Mouse (Mus musculus): ENCODE results near the gene Plce1. TPM values are rescaled to one million over a fixed set of nuclear protein-coding genes. Genes with fewer than 3 reads are reported as not detected.

Gene Plce1
- polyA plus RNA-seq, 1 experiment from 2014 or later: 3.4 TPM

DNA sequence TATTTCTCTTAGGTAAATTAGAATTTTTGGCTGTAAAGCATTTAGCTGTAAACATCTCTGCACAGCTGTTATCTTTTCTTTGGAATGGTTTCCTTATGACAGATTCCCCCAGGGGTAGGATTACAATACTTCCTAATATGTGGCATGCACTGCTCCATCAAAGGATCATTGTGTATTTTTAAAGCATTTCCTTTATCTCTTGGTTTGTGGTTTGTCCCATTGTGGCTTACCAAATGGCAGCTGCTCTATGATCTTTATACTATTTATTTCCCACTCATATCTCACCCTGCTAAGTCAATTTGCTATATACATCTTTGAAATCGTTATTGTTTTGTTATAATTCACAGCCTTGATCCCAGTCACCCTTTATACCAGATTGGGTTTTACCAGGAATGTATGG, 352.3 kb downstream of the Plce1 start:
- H3K27ac ChIP-seq (replicated peaks; ENCODE audit: low read depth, low read length): no peak overlapping the region
- DNase-seq (ENCODE audit: low spot score) (peak; percentile 19), ATAC-seq (replicated peaks; ENCODE audit: insufficient number of reproducible peaks, low FRiP score, low TSS enrichment, low read depth) (no peak)
- no peaks in the 10 kb centered on the region for H3K36me3 ChIP-seq (replicated peaks; ENCODE audit: control insufficient read depth, insufficient read depth, low read depth, low read length)
- no peak overlapping the region for H3K4me2 ChIP-seq (ENCODE audit: low read depth, low read length)
- no peak overlapping the region for H3K4me3 ChIP-seq (ENCODE audit: low read depth, low read length)
- H3K9me3 ChIP-seq (replicated peaks; ENCODE audit: control insufficient read depth, low read length): no peaks in the 10 kb centered on the region
- H3K4me1 ChIP-seq (ENCODE audit: control insufficient read depth, insufficient read depth, low read length): no peaks in the 10 kb centered on the region
- H3K9ac ChIP-seq (replicated peaks; ENCODE audit: low read length): no peak overlapping the region
- H3K27me3 ChIP-seq (ENCODE audit: control insufficient read depth, insufficient read depth, low read length): no peaks in the 10 kb centered on the region
- WGBS: 26% methylated on average over 1 of the region's 1 CpGs

Other genes starting within 250 kb of the Plce1 start
- 1.4 and 2.3 TPM in 2 replicates for gene Lgi1, start 216.6 kb upstream of the Plce1 start, polyA plus RNA-seq (2014; fragmentation: Nextera tagmentation; extraction: Ambion mirVana)
- gene Slc35g1, start 85.1 kb upstream of the Plce1 start, polyA plus RNA-seq (2014; fragmentation: Nextera tagmentation; extraction: Ambion mirVana): 3.8 and 4.2 TPM in 2 replicates

All from embryonic facial prominence, embryonic 11.5 days (tissue).